Mouse (Mus musculus): ENCODE measurements around the gene Ephb2. TPM values are rescaled to one million over a fixed set of nuclear protein-coding genes. Genes with fewer than 3 reads are reported as not detected.

The Ephb2 gene
- total RNA-seq, 1 experiment: 15.5 TPM

- no peak for TF ChIP-seq HCFC1 (IDR thresholded peaks at IDR 0.05; ENCODE audit: borderline replicate concordance, insufficient read depth, low read length)
- no peak for TF ChIP-seq ZNF384 (IDR thresholded peaks at IDR 0.05; ENCODE audit: low read depth, low read length)
- no peak for TF ChIP-seq ZC3H11A (IDR thresholded peaks at IDR 0.05; ENCODE audit: borderline replicate concordance, low read depth, low read length)
- no peak for TF ChIP-seq CHD2 (IDR thresholded peaks at IDR 0.05; ENCODE audit: low read depth, low read length)
- TF ChIP-seq MAFK (IDR thresholded peaks at IDR 0.05; ENCODE audit: insufficient read depth, low read depth, low read length): no peak
- in situ Hi-C loops (cut with MboI; ENCODE audit: low sequenced_read_pairs in 2 of 2, unreplicated experiment in 2 of 2): loop anchor here in 1 of 2 experiments (10.0 to 25.0 kb wide), 2 partner anchors 156 to 248 kb away; no protein-coding TSS in a partner anchor
- no peak within 1 kb of the TSS for H3K27ac ChIP-seq (ENCODE audit: insufficient read depth, low read depth, low read length, poor library complexity, severe bottlenecking)
These were observed 225.4 kb downstream of the Ephb2 start, which contains the start of gene Tex46 for GRCm38 (mm10) chr4:136610387-136610856. Tex46 (plus strand) TSS chr4:136610437.

GRCm38 (mm10) chr4:136605756-136606485, 229.9 kb downstream of the Ephb2 start:
- Histone ChIP-seq H3K27ac (ENCODE audit: insufficient read depth, low read depth, low read length, poor library complexity, severe bottlenecking) (no peak overlapping the region), H3K4me3 (ENCODE audit: insufficient read depth in 1 of 2, low read depth in 1 of 2, low read length in 2 of 2, poor library complexity in 1 of 2, severe bottlenecking in 1 of 2) (no peak overlapping the region), H3K36me3 (ENCODE audit: control insufficient read depth, insufficient read depth, low read length, poor library complexity, severe bottlenecking) (no peaks in the 10 kb centered on the region), H3K9me3 (ENCODE audit: control insufficient read depth, insufficient read depth, low read depth, low read length) (no peaks in the 10 kb centered on the region), H3K9ac (ENCODE audit: insufficient read depth, low read depth, low read length, poor library complexity, severe bottlenecking) (no peak overlapping the region; the same call in 1 of the 2 replicates), H3K4me1 (ENCODE audit: control insufficient read depth in 2 of 2, insufficient read depth in 2 of 2, low read length in 2 of 2, poor library complexity in 1 of 2) (peaks cover 5 to 6% of the 10 kb centered on the region in 2 experiments)
- no peak for DNase-seq (ENCODE audit: low read depth, low spot score)
- in situ Hi-C loops (cut with MboI; ENCODE audit: low sequenced_read_pairs in 2 of 2, unreplicated experiment in 2 of 2): loop anchor here in 1 of 2 experiments (25.0 kb wide), 1 partner anchor 244 kb away; no protein-coding TSS in a partner anchor
- TF ChIP-seq HCFC1 (IDR thresholded peaks at IDR 0.05; ENCODE audit: borderline replicate concordance, insufficient read depth, low read length) (no peak), CHD2 (IDR thresholded peaks at IDR 0.05; ENCODE audit: low read depth, low read length) (no peak), ZNF384 (IDR thresholded peaks at IDR 0.05; ENCODE audit: low read depth, low read length) (no peak), MAFK (IDR thresholded peaks at IDR 0.05; ENCODE audit: insufficient read depth, low read depth, low read length) (no peak), ZC3H11A (IDR thresholded peaks at IDR 0.05; ENCODE audit: borderline replicate concordance, low read depth, low read length) (no peak)

More at GRCm38 (mm10) chr4:136610387-136610856, 225.4 kb downstream of the Ephb2 start, which contains the start of gene Tex46:
- DNase-seq (ENCODE audit: low read depth, low spot score): no peak
- Histone ChIP-seq H3K36me3 (ENCODE audit: control insufficient read depth, insufficient read depth, low read length, poor library complexity, severe bottlenecking) (no peaks in the 10 kb centered on the region), H3K9ac (ENCODE audit: insufficient read depth, low read depth, low read length, poor library complexity, severe bottlenecking) (no peak within 1 kb of the TSS), H3K4me3 (ENCODE audit: insufficient read depth in 1 of 2, low read depth in 1 of 2, low read length in 2 of 2, poor library complexity in 1 of 2, severe bottlenecking in 1 of 2) (no peak within 1 kb of the TSS), H3K4me1 (ENCODE audit: control insufficient read depth in 2 of 2, insufficient read depth in 2 of 2, low read length in 2 of 2, poor library complexity in 1 of 2) (peaks cover 2 to 6% of the 10 kb centered on the region in 2 experiments; a peak in 3 of 4 replicates), H3K9me3 (ENCODE audit: control insufficient read depth, insufficient read depth, low read depth, low read length) (no peaks in the 10 kb centered on the region)

DNA sequence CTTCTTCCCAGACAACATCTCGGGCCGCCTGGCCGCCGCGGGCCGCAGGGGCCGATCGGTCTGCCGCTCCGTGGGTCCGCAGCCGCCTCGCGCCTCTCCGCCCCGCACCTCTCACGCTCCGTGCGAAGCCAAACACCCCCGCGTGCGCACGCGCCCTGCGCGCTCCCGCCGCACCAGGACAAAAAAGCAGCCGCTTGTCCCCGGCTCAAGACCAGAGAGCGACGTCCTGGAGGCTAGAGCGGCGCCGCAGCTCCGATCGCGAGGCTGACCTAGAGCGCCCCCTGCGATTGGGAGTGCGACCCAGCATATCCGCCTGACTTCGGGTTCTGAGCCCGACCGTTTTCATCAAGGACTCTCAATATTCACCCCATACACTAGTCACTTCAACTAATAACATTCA, 233.2 kb downstream of the Ephb2 start, which contains the start of gene Kdm1a:
Gene Kdm1a, minus strand, starts transcription at position 156 of the 400 bp plus-strand sequence.
- Histone ChIP-seq H3K4me3 (ENCODE audit: insufficient read depth in 1 of 2, low read depth in 1 of 2, low read length in 2 of 2, poor library complexity in 1 of 2, severe bottlenecking in 1 of 2) (peak within 1 kb of the TSS; percentile 92 to 96), H3K27ac (ENCODE audit: insufficient read depth, low read depth, low read length, poor library complexity, severe bottlenecking) (peak within 1 kb of the TSS; percentile 53), H3K9ac (ENCODE audit: insufficient read depth, low read depth, low read length, poor library complexity, severe bottlenecking) (peak within 1 kb of the TSS; percentile 95), H3K9me3 (ENCODE audit: control insufficient read depth, insufficient read depth, low read depth, low read length) (no peaks in the 10 kb centered on the region), H3K4me1 (ENCODE audit: control insufficient read depth in 2 of 2, insufficient read depth in 2 of 2, low read length in 2 of 2, poor library complexity in 1 of 2) (peaks cover 2 to 4% of the 10 kb centered on the region in 2 experiments; a peak in 3 of 4 replicates), H3K36me3 (ENCODE audit: control insufficient read depth, insufficient read depth, low read length, poor library complexity, severe bottlenecking) (no peaks in the 10 kb centered on the region)
- peak; percentile 90 for DNase-seq (ENCODE audit: low read depth, low spot score)
- TF ChIP-seq ZC3H11A (IDR thresholded peaks at IDR 0.05; ENCODE audit: borderline replicate concordance, low read depth, low read length): no peak
- peak; percentile 72 for TF ChIP-seq HCFC1 (IDR thresholded peaks at IDR 0.05; ENCODE audit: borderline replicate concordance, insufficient read depth, low read length)
- 0 out of 2 replicates have a peak, but pooled peaks have one; percentile 16 for TF ChIP-seq ZNF384 (IDR thresholded peaks at IDR 0.05; ENCODE audit: low read depth, low read length)
- in situ Hi-C loops (cut with MboI; ENCODE audit: low sequenced_read_pairs in 2 of 2, unreplicated experiment in 2 of 2): loop anchor here in 1 of 2 experiments (25.0 kb wide), 1 partner anchor 240 kb away; no protein-coding TSS in a partner anchor

GRCm38 (mm10) chr4:136602018-136602554, 233.7 kb downstream of the Ephb2 start:
- Histone ChIP-seq H3K9ac (ENCODE audit: insufficient read depth, low read depth, low read length, poor library complexity, severe bottlenecking) (peak overlapping the region; percentile 95), H3K4me1 (ENCODE audit: control insufficient read depth in 2 of 2, insufficient read depth in 2 of 2, low read length in 2 of 2, poor library complexity in 1 of 2) (peaks cover 2 to 4% of the 10 kb centered on the region in 2 experiments; a peak in 3 of 4 replicates), H3K27ac (ENCODE audit: insufficient read depth, low read depth, low read length, poor library complexity, severe bottlenecking) (peak overlapping the region; percentile 53), H3K36me3 (ENCODE audit: control insufficient read depth, insufficient read depth, low read length, poor library complexity, severe bottlenecking) (no peaks in the 10 kb centered on the region), H3K9me3 (ENCODE audit: control insufficient read depth, insufficient read depth, low read depth, low read length) (no peaks in the 10 kb centered on the region), H3K4me3 (ENCODE audit: insufficient read depth in 1 of 2, low read depth in 1 of 2, low read length in 2 of 2, poor library complexity in 1 of 2, severe bottlenecking in 1 of 2) (peak overlapping the region; percentile 92 to 96)
- DNase-seq (ENCODE audit: low read depth, low spot score): no peak
- TF ChIP-seq CHD2 (IDR thresholded peaks at IDR 0.05; ENCODE audit: low read depth, low read length) (no peak), MAFK (IDR thresholded peaks at IDR 0.05; ENCODE audit: insufficient read depth, low read depth, low read length) (no peak), HCFC1 (IDR thresholded peaks at IDR 0.05; ENCODE audit: borderline replicate concordance, insufficient read depth, low read length) (0 out of 2 replicates have a peak, but pooled peaks have one; percentile 19)
- in situ Hi-C loops (cut with MboI; ENCODE audit: low sequenced_read_pairs in 2 of 2, unreplicated experiment in 2 of 2): loop anchor here in 1 of 2 experiments (25.0 kb wide), 1 partner anchor 240 kb away; no protein-coding TSS in a partner anchor

All from ES-E14 (cell line).